Mouse (Mus musculus) E14TG2a.4 (cell line): Measurements from ENCODE around the gene Nod1.

ENCODE experiments used
- CTCF ChIP-seq: conservative IDR thresholded peaks from 2 replicates; pipeline ENCODE4 v1.5.1; 2014; ENCODE audit warnings: low read length
- NANOG ChIP-seq: IDR thresholded peaks from 2 replicates; pipeline ENCODE4 v1.6.1; 2014; ENCODE audit warnings: borderline replicate concordance, low read length, mixed read lengths
- POU5F1 ChIP-seq: IDR thresholded peaks from 2 replicates; pipeline ENCODE4 v1.6.1; 2014; ENCODE audit warnings: low read length, borderline replicate concordance

- no peak for TF ChIP-seq CTCF
- no peak for TF ChIP-seq POU5F1
- no peak for TF ChIP-seq NANOG
Measured at GRCm38 (mm10) chr6:54996361-54996760, 23.9 kb upstream of the Nod1 start.
